Mouse (Mus musculus): Measurements from ENCODE around the gene Spata31d1b.

Spata31d1b gene

GRCm38 (mm10) chr13:59746164-59746563, 34.1 kb downstream of the Spata31d1b start:
- no peak for DNase-seq (ENCODE audit: low read depth, low spot score)

- no peak for DNase-seq (ENCODE audit: low read depth, low spot score)
These were observed 34.6 kb downstream of the Spata31d1b start, which contains the start of gene 1700014D04Rik for GRCm38 (mm10) chr13:59746711-59747110. Gene 1700014D04Rik (minus strand): TSS chr13:59746752.

- no peak for DNase-seq (ENCODE audit: low read depth, low spot score)
These were observed 38.2 kb downstream of the Spata31d1b start for GRCm38 (mm10) chr13:59750310-59750709.

- no peak for DNase-seq (ENCODE audit: low read depth, low spot score)
These were observed 44.8 kb downstream of the Spata31d1b start for GRCm38 (mm10) chr13:59756906-59757305.

GRCm38 (mm10) chr13:59762791-59763190, 50.7 kb downstream of the Spata31d1b start:
- no peak for DNase-seq (ENCODE audit: low read depth, low spot score)

GRCm38 (mm10) chr13:59766786-59767515, 54.9 kb downstream of the Spata31d1b start:
- no peak for DNase-seq (ENCODE audit: low read depth, low spot score)

GRCm38 (mm10) chr13:59768531-59768930, 56.4 kb downstream of the Spata31d1b start:
- DNase-seq (ENCODE audit: low read depth, low spot score), result no peak

Measured in forelimb bud, embryonic 11.5 days (tissue).